Mouse (Mus musculus): ENCODE data around the gene Gpr1. TPM values are rescaled to one million over a fixed set of nuclear protein-coding genes. Genes with fewer than 3 reads are reported as not detected.
"Not testable (repeated sequence)": the region's sequence is repeated elsewhere in the genome, so short reads cannot be mapped to it uniquely, and the experiment has no call there.

Gpr1 gene
- polyA plus RNA-seq, 2 experiments from 2014 or later = 0.46 TPM; not detected in 1

DNA sequence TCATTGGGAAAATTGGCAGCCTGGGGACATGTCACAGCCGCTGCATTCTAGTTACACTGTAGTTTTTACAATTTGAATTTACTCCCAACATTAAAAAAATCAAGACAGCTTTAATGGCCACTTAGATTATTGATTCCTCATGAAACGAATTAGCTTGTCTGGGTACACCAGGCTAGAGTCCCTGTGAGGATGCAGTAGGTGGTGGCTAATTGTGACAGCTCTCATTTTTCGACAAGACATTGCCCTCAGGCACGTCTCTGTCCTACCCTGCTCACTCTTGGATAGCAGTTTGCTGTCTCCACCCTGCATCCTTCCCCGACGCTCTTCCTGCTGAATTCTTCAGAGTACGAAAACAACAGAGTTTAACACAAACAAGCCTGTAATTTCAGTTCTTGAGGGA, 288 bp upstream of the Gpr1 start:
- no peak for ATAC-seq

DNA sequence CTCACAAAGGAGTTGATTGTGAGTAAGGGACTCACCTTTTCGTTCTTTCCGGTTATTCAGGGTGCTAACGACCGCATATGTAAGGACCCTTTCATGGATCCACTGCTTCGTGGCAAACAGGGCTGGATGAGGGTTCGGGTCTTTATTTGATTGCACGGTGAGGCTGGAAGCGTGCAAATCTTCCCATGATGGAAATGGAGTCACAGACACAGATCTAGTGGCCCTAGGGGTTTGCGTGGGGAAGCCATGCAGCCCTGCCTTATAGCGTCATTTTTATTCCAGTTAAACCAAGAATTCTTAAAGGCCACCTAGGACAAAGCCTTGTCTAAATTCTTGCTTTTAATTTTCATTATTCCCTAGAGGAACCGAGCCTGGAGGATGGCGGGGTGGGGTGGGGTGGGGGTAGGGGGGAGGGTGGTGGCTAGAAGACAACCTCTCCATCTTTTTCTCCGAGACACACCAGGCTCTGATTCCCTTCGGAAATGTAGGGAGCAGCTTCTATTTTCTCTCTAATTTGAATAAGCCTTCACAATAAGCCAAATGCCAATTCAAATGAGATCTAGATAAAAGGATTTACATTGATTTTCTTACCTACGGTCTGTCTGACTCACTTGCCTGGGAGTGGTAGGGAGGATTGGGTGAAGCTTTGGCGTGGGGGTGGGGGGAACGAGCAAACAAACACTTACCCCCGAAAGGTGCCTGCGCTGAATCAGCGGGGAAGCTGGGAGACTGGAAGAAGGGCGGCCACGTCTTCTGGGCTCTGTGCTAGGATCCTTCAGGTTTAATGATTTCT, 669 bp downstream of the Gpr1 start:
- ATAC-seq = no peak

DNA sequence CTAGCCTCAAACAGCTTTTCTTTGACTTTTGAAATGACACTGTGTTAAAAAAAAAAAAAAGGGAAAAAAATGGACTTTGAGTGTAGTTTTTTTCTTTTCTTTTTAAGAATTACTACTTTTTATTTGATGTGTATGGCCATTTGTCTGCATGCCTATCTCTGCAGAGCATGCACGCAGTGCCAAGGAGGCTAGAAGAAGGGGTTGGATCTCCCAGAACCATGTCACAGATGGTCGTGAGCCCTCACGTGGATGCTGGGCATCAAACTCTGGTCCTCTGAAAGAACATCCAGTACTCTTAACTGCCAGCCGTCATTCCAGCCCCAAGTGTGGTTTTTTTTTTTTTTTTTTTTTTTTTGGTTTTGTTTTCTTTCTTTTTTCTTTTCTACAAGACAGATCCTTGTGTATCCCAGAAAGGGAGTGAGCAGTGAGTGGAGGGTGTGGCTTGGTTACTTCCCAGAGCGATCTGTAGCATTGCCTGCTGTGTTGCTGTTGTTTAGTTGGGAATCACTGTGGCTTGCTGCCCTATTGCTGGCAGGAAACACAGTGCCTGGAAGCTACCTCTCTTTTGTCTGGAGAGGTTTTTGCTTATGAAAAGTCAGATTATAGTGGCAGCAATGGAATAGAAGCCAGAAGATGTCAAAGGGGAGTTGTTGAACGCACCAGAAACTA, 4.3 kb downstream of the Gpr1 start:
- ATAC-seq = no peak

DNA sequence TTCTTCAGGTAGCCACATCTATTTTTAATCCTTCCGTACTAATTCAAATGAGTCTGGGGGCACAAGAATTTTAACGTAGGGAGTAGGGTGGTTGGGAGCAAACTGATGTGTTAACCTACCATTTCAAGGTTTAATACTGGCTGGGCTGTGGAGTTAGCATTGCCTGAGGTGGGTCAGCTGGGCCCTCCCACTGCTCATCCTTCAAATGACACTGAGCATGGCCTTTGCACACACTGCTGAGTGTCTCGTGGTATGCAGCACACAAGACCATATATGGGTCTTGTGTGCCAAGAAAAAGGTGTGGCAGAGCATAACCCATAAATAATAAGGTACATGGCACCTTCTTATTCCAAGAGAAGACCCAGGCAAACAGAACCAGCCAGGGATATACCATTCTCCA, 6.7 kb downstream of the Gpr1 start:
- ATAC-seq = no peak

DNA sequence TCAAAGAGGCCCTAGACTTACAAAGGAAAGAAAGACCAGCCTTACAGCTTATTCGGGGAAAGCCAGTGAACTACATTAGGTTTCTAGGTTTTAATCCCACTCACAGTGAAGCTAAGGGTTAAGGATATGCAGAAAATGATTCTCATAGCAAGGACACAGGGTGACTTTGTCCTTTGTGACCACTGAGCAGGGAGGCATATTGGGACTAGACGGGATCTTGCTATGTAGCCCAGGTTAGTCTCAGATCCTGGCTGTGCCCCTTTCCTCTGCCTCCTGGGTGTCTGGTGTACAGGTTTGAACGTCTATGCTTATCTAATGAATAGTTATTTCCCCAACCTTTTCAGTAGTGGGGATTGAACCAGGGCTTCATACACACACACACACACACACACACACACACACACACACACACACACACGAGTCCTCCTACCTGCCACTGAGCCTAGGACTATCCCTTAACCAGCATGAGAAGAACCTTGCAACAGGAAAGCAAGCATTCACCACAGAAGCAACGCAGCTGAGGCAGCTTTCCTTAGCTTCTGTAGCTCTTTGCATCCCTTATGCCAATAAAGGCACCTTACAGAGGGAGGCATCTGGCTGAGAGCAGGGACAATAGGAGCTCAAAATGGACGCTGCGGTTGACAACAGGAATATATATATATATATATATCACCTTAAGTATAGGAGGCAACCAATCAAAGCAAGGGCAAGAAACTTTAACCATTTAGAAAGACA, 9.5 kb downstream of the Gpr1 start:
- no peak for ATAC-seq

DNA sequence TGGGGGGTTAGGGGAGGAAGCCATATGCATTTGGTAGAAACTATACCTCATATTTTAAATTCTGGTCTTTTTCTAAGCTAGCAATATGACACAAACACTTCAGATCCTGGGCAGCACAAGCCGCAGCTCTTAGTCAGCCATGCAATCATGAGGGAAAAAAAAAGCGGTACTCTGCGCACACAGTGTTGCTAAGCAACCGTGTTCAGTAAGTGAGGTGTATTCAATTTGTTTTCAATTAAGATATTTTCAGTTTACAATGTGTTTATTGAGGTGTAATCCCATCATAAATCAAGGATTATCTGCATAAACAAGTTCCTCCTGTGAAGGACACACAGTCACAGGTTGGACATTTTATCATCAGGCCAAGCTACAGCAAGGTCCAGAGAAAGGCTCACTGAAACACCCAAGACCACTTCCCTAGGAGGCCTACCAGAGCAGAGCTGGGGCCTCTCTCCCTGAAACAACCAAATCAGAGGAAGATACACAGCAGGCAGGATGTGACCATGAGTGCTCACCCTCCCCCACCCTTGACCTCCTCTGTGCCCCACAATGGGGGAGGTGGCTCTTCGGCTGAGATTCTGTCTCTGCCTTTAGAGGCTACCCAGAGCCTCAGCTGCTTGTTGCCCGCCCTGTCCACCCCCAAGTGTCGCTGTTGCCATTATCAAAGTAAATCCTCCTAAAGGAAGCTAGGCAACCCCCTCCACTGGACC, 10.2 kb downstream of the Gpr1 start:
- no peak for ATAC-seq

DNA sequence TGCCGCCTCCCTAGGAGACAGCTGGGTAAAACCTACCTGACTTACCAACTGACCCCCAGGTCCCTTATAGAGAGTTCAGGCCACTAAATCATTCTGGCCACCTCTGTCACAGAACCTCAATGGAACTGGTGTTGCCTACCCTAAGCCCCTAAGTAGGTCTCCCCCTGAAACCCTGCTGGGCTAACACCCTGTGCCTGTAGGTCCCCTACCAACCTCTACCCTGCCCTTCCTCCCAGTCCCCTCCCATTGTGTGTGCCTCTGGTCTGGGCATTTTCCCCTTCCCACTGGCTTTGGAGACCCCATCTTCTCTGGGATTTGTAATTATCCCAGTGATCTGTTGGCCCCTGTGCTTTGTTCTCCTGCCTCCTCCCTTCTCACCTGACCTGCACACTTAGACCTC, 10.9 kb downstream of the Gpr1 start:
- no peak for ATAC-seq

DNA sequence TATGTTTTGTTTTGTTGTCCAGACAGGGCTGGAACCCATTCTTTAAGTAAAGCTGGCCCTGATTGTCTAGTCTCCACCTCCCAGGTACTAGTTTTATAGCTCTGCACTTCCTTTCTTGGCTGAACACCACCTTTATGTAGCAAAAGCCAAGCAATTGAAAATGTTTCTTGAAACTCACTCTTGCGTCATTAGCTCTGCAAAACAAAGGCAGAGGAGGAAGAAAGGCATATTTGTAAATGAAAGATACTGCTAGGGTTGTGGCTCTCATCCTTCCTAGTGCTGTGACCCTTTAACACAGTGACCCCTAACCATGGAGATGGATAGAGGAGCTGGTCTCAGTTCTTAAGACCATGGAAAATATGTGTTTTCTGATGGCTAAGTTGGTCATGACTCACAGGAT, 12.7 kb downstream of the Gpr1 start:
- no peak for ATAC-seq

DNA sequence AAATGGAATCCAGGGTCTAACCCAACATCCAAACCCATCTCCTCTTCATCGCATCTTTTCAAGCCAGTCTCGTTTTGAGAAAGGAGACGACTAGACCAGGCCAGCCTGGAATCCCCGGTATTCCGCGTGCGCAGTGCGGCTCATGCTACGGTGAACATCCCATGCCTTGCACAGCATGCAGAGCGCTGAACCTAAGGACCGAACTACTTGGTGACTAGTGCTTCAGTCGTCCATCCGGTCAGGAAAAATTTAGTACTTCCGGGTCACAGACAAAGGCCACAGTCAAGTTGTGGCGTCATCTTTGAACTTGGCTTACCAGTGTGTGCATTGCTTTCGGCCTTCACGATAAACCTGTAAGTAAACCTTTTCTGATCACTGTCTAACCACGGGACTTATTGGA, 14.0 kb downstream of the Gpr1 start:
- ATAC-seq = no peak

DNA sequence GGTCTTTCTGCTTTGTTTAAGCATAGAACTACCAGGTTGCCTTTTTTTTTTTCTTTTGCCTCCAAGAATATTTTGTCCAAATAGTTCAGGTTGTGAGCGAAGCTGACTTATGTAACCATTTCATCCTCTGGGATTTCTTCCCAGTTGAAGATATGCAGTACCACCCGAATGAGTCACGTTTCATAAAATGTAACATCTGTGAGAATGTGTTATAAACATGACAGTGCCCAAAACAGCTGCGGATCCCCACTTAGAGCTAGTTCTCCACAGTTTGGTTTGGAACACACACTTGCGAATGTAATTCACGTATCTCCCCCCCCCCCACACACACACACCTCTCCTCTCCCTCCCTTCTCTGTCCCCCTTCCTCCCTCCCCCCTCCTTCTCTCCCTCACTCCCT, 15.0 kb downstream of the Gpr1 start:
- ATAC-seq = no peak

DNA sequence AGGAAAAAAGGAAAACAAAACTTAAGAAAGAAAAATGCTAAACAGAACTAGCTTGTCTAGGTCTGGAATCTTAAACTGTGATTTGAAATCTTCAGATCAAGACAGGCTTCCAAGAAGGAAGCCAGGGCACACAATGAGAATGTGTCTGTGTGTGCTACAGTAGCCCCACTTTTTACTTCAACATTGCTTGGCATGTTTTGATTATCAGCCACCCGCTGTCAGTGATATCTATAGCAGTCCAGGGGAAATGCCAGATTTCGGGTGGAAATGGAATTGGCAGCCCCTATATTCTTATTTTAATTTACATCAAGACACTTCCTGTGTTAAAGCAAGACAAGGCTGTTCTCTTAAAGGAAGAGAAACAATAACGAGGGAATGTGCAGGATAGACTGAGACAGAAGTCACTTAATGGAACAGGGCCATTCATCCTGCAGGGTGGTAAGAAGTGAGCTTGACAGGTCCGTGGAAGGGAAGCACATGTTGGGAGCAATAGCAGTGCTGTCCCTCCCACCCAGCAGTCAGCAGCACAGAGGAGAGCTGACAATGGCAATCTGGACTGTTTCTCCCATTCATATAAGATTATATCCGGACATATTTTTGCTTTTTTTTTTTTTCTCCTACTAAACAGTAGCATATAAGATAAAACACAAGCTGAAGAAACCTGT, 18.4 kb downstream of the Gpr1 start:
- ATAC-seq = no peak

DNA sequence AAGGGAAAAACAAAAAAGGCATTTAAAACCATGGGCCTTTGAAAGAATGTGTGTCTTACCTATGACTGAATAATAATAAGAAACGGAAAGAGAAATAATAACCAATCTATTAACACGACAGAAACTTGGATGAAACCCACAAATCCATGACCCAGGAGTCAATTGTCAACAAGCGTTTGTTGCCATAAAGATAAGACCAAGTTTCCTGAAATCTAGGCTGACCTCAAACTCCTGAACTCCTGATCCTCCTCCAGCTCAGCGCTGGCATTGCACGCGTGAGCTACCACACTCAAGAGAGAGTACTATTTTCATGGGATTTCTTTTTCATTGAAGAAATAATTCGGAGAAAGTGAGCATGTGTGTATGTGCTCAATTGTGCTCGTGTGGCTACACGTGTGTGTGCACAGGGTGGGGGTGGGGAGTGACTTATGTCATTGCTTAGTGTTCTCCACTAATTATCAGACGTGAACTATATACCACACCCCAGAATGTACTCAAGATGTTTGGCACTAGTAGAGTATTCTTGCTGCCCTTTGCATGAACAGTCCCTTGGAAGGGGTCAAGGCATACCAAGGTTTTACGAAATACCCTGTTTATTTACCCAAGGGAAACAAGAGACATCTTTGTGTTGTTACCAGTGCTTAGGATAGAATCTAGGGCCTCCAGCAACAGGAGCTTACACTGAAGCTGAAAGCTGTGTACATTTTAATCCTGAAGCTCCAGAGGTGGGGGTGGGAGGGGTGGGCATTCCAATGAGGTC, 21.9 kb downstream of the Gpr1 start:
- no peak for ATAC-seq

DNA sequence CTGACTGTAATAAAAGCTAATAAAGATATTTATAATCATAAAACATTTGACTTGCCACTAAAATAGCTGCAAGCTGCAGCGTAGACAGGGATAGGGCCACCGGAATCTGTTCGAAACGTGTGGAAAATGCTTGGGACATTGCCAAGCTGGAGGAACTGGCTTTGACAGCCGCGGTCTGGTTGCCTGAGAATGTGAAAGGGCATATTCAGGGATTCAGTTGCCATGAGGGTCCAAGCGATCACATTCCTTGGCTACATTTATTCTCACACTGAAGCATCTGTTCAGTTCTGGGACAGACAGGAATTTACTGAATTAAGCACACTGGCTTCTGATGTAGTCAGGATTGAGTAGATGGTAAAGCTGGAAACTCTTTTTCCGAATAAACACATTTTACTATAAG, 23.5 kb downstream of the Gpr1 start:
- ATAC-seq = no peak

DNA sequence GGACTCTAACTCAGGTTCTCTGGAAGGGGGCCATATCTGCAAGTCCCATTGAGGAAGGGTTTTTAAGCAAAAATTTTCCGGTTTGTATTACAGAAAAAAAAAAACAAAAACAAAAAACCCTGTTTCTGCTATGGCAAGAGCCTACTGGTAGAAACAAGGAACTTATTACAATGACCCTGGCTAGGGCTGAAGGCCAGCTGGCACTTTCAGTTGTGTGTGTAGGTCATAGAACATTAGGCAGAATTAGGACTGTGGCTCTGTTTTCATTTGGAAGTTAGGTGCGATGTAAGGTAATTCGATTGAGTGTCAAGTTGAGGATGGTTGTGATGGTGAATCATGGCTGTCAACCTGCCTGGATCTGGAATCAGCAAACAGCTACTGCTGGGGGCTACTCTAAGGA, 25.8 kb downstream of the Gpr1 start:
- no peak for ATAC-seq

DNA sequence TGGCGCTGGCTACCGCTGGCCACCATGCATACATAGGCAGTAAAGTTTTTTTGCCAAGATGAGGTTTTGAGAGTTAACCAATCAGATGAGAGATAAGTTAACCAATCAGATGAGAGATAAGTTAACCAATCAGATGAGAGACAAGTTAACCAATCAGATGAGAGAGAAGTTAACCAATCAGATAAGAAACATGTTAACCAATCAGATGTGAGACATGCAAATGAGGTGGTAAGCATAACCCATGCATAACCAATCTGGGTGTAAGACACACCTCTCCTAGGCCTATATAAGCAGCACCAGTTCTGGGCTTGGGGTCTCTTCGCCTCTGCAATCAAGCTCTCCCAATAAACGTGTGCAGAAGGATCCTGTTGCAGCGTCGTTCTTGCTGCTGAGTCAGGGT, 28.9 kb downstream of the Gpr1 start:
- ATAC-seq = not testable (repeated sequence)

DNA sequence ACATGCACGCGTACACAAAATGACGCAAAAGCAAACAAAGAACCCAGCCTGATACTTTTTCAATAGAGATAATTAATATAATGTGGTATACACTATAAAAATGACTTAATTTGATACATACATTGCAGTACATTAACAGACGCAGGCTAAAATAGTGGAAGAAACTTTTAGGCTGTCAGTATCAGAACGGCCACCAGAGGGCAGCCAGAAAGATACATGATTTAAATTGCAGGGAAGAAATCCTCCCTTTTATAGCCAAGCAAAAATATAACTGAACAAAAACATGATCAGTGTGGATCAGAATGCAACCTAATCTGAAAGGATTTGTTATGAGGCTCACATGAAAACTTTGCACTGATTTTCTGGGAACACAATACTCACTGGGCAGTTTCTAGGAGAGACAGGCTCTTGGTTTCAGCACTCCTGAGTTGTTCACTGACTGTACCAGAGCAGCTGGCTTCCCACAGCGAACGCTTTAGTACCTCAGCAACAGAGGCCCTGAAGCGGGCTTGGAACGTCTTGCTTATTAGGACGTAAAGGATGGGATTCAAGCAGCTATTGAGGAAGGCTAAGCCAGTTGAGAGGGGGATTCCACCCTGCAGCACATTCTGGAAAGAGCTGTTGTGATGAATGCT, 31.6 kb downstream of the Gpr1 start:
- no peak for ATAC-seq

DNA sequence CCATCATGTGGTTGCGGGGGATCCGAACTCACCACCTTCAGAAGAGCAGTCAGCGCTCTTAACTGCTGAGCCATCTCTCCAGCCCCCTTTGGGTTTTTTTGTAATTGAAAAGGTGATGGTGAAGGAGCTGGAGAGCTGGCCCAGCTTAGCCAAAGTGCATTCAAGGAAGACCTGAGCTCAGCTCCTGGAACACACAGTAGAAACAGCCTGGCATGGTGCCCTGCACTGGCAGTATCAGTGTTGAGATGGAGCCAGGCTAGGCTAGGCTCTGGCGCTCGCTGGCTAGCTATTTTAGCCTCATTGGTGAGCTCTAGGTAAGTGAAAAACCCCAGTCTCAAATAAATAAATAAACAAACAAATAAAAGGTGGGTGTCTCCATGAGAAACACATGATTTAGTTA, 32.1 kb downstream of the Gpr1 start:
- no peak for ATAC-seq

DNA sequence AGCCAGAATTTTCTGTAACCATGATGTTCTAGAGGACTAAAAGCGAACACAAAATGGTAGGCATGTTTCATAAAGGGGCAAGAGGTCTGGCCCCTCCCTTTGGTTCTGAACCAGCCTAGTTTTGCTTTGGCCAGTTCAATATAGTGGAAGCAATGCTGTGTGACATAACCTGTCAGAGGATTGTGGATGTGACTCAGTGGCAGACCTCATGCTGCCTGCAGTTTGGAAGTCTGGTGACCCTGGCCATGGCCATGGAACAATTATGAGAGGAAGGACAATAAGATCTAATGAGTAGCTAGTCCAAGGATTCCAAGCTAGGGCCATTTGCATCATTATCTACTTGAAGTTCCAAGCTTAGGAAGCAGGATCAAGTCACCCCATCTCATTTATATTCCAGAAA, 32.9 kb downstream of the Gpr1 start:
- ATAC-seq = no peak

DNA sequence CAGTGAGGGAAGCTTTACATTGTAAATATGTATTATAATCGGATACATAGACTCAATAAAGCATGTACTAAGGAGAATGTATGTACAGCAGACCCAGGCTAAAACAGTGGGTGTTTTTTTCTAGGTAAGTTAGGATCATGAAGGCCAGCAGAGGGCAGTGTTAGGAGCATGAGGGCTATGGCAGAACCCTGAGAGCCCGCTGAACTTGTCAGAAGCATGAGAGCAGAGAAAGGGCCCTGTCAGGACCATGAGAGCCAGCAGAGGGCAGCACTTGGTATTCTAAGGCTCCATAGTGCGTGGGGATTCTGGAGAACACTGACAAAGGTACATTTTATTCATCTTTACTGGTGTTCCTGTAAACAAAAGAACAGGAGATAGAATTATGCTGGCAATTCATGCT, 33.3 kb downstream of the Gpr1 start:
- peak; percentile 71 for ATAC-seq

DNA sequence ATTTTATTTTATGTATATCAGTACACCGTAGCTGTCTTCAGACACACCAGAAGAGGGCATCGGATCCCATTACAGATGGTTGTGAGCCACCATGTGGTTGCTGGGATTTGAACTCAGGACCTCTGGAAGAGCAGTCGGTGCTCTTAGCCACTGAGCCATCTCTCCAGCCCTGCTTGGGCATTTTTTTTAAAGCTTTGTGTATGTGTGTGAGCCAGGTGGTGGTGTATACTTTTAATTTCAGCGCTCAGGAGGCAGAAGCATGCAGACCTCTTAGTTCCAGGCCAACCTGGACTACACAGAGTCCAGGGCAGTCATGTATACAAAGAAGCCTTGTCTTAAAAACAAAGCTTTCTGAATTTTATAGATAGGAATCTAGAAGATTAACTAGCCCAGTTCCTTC, 33.8 kb downstream of the Gpr1 start:
- ATAC-seq = not testable (repeated sequence)

DNA sequence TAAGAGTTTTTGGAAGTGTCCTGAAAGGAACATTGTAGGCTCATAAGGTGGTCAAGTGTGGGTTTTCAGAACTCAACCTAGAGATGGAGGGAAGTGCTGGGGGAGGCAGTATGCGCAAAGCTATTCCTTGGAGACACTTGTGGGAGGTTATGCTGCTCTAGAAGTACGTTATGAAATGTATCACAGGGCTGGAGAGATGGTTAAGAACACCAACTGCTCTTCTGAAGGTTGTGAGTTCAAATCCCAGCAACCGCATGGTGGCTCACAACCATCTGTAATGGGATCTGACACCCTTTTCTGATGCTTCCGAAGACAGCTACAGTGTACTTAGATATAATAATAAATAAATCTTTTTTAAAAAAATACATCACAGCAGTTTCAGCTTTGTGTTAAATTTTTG, 34.2 kb downstream of the Gpr1 start:
- ATAC-seq = no peak
